21 mouse cellular contexts compared by ENCODE assay signal in genomic region chr15:63558691-63559090, GRCm38 (mm10).
"Had no signal": no experiment of that assay in that cellular context is flagged by ENCODE, and none has a peak within 500 bp of the region (broad histone marks: within the 10 kb centered on the region; RNA-seq: fewer than 3 reads in every experiment).

No protein-coding gene starts in this region.

- ATAC-seq: liver, postnatal 0 days had no signal

- H3K27me3 ChIP-seq: kidney, embryonic 15.5 days; limb, embryonic 12.5 days; limb, embryonic 15.5 days; lung, embryonic 15.5 days; neural tube, embryonic 12.5 days; neural tube, embryonic 15.5 days; stomach, embryonic 15.5 days had no signal

- H3K4me2 ChIP-seq: kidney, embryonic 15.5 days; limb, embryonic 12.5 days; limb, embryonic 15.5 days; liver, embryonic 11.5 days; lung, embryonic 15.5 days; midbrain, embryonic 11.5 days; neural tube, embryonic 12.5 days; neural tube, embryonic 15.5 days; stomach, embryonic 15.5 days had no signal

- H3K9me3 ChIP-seq: kidney, embryonic 15.5 days; limb, embryonic 12.5 days; limb, embryonic 15.5 days; lung, embryonic 15.5 days; neural tube, embryonic 12.5 days; neural tube, embryonic 15.5 days; stomach, embryonic 15.5 days had no signal

- H3K4me3 ChIP-seq: kidney, embryonic 15.5 days; limb, embryonic 12.5 days; limb, embryonic 15.5 days; lung, embryonic 15.5 days; neural tube, embryonic 12.5 days; neural tube, embryonic 15.5 days; stomach, embryonic 15.5 days had no signal

- DNase-seq: kidney, postnatal 14 days; kidney, postnatal 4 days; left cerebral cortex, postnatal 4 days; liver, postnatal 0 days; lung, postnatal 14 days; lung, postnatal 4 days; midbrain, embryonic 14.5 days; right cerebral cortex, adult 18-20 months; right cerebral cortex, postnatal 14 days; spleen, adult 18-20 months; thymus, postnatal 25 days had no signal

- H3K4me1 ChIP-seq: limb, embryonic 12.5 days; limb, embryonic 15.5 days; lung, embryonic 15.5 days; neural tube, embryonic 12.5 days; neural tube, embryonic 15.5 days; stomach, embryonic 15.5 days had no signal

- H3K27ac ChIP-seq: kidney, embryonic 15.5 days; limb, embryonic 12.5 days; limb, embryonic 15.5 days; liver, embryonic 14.5 days; neural tube, embryonic 12.5 days; neural tube, embryonic 15.5 days; stomach, embryonic 15.5 days had no signal

- H3K36me3 ChIP-seq: kidney, embryonic 15.5 days; limb, embryonic 12.5 days; limb, embryonic 15.5 days; lung, embryonic 15.5 days; neural tube, embryonic 12.5 days; neural tube, embryonic 15.5 days; stomach, embryonic 15.5 days had no signal

- H3K9ac ChIP-seq: kidney, embryonic 15.5 days; limb, embryonic 12.5 days; limb, embryonic 15.5 days; liver, embryonic 14.5 days; liver, postnatal 0 days; lung, embryonic 15.5 days; neural tube, embryonic 12.5 days; neural tube, embryonic 15.5 days; stomach, embryonic 15.5 days had no signal
